Mouse (Mus musculus): ENCODE results near the gene Zmynd10.
"Not testable (repeated sequence)": the region's sequence is repeated elsewhere in the genome, so short reads cannot be mapped to it uniquely, and the experiment has no call there.

- peak; percentile 48 for TF ChIP-seq CTCF (IDR thresholded peaks at IDR 0.05; ENCODE audit: low read depth)
- TF ChIP-seq EP300 (IDR thresholded peaks at IDR 0.05; ENCODE audit: low read depth): not testable (repeated sequence)
Measured at GRCm38 (mm10) chr9:107573774-107574173, 26.7 kb downstream of the Zmynd10 start.

All from liver, embryonic 14.5 days (tissue).